Mouse (Mus musculus) forebrain, postnatal 0 days (tissue): ENCODE data around the gene Gm28539. TPM values are rescaled to one million over a fixed set of nuclear protein-coding genes. Genes with fewer than 3 reads are reported as not detected.
A peak's percentile ranks its signal among the peaks of the same experiment; 100 is the strongest.

Experiments used
- ATAC-seq: fragments of 200-750 bp; cut with Nextera tagmentation; 2 replicates; pipeline ENCODE4 v1.8.0; 2017; ENCODE audit warnings: mild to moderate bottlenecking, moderate library complexity
- DNase-seq: peaks from one replicate; pipeline ENCODE4 v3.0.0-alpha.2; 2015
- H3K27ac ChIP-seq: fragments of 300-500 bp; sonication (generic); 2 replicates; pipeline ENCODE4 v1.5.1; 2014; ENCODE audit warnings: low read depth, mild to moderate bottlenecking, antibody characterized with exemption, low read length, moderate library complexity, mixed read lengths
- H3K27me3 ChIP-seq: fragments of 300-500 bp; sonication (generic); 2 replicates; pipeline ENCODE4 v1.6.1; 2014; ENCODE audit warnings: mild to moderate bottlenecking, low read length, mixed read lengths; ENCODE audit not compliant: insufficient read depth
- H3K36me3 ChIP-seq: fragments of 300-500 bp; sonication (generic); 2 replicates; pipeline ENCODE4 v1.6.1; 2014; ENCODE audit warnings: mild to moderate bottlenecking, moderate library complexity; ENCODE audit not compliant: insufficient read depth
- H3K4me1 ChIP-seq: fragments of 300-500 bp; sonication (generic); 2 replicates; pipeline ENCODE4 v1.6.1; 2014; ENCODE audit warnings: antibody characterized with exemption; ENCODE audit not compliant: insufficient read depth
- H3K4me2 ChIP-seq: fragments of 300-500 bp; sonication (generic); 2 replicates; pipeline ENCODE4 v1.6.1; 2014; ENCODE audit warnings: low read depth, mild to moderate bottlenecking, moderate library complexity
- H3K4me3 ChIP-seq: fragments of 300-500 bp; sonication (generic); 2 replicates; pipeline ENCODE4 v1.5.1; 2014; ENCODE audit warnings: low read depth, low read length, mixed read lengths
- H3K9ac ChIP-seq: fragments of 300-500 bp; sonication (generic); 2 replicates; pipeline ENCODE4 v1.6.1; 2014; ENCODE audit warnings: mild to moderate bottlenecking
- H3K9me3 ChIP-seq: fragments of 300-500 bp; sonication (generic); 2 replicates; pipeline ENCODE4 v1.6.1; 2016; ENCODE audit warnings: low read length
- CTCF ChIP-seq: sonication (generic); IDR thresholded peaks from 2 replicates; pipeline ENCODE4 v1.5.1; 2016; ENCODE audit warnings: antibody characterized with exemption, control low read depth, low read depth
- WGBS: fragments of 180-500 bp; shearing (Covaris S2); extraction: QIAGEN DNeasy Blood & Tissue Kit; methylation state at CpG from one replicate; pipeline ENCODE4 v1.1.7; 2014; 5-methylcytosine and 5-hydroxymethylcytosine counted together
- polyA plus RNA-seq: library from polyadenylated mRNA; unstranded; fragments of >200 nt; fragmentation: Nextera tagmentation; extraction: Ambion mirVana; gene quantifications from 2 replicates; pipeline ENCODE4 v1.2.1, GENCODE M21; 2015
- total RNA-seq: library from RNA; depleted of rRNA; stranded (reverse); fragments of >200 nt; gene quantifications from 2 replicates; pipeline ENCODE4 v1.2.3, GENCODE M21; 2014; rRNA removed

Gene Gm28539
- total RNA-seq (not detected in 2 replicates), polyA plus RNA-seq (not detected in 2 replicates)

GRCm38 (mm10) chr16:18836468-18837208 lies at the start of gene Gm28539, which contains the start of gene 2510002D24Rik:
Gene Gm28539, plus strand, starts transcription at chr16:18836584.
Gene 2510002D24Rik, plus strand, starts transcription at chr16:18836578.
- under 1% methylated on average over 46 of the region's 46 CpGs for WGBS
- TF ChIP-seq CTCF, result no peak
- peak; percentile 97 for ATAC-seq

GRCm38 (mm10) chr16:18786652-18787051 lies 49.7 kb upstream of the Gm28539 start:
- no peak overlapping the region for H3K27ac ChIP-seq
- no peak overlapping the region for H3K4me3 ChIP-seq
- no peak overlapping the region for H3K4me2 ChIP-seq
- no peaks in the 10 kb centered on the region for H3K4me1 ChIP-seq
- DNase-seq, result no peak
- WGBS, result 91% methylated on average over 10 of the region's 10 CpGs
- H3K36me3 ChIP-seq, result no peaks in the 10 kb centered on the region
- no peak for ATAC-seq
- no peak for TF ChIP-seq CTCF
- H3K27me3 ChIP-seq, result no peaks in the 10 kb centered on the region
- H3K9ac ChIP-seq, result no peak overlapping the region
- no peaks in the 10 kb centered on the region for H3K9me3 ChIP-seq

More at GRCm38 (mm10) chr16:18836468-18837208, at the start of gene Gm28539, which contains the start of gene 2510002D24Rik:
- peak within 1 kb of the TSS; percentile 46; the same call in 1 of the 2 replicates for H3K27ac ChIP-seq
- peak within 1 kb of the TSS; percentile 59 for H3K4me2 ChIP-seq
- peak within 1 kb of the TSS; percentile 78 for H3K9ac ChIP-seq
- H3K36me3 ChIP-seq, result peaks cover 21% of the 10 kb centered on the region
- peak; percentile 91 for DNase-seq
- no peaks in the 10 kb centered on the region for H3K9me3 ChIP-seq
- H3K4me1 ChIP-seq, result no peaks in the 10 kb centered on the region
- H3K4me3 ChIP-seq, result peak within 1 kb of the TSS; percentile 68
- H3K27me3 ChIP-seq, result no peaks in the 10 kb centered on the region

GRCm38 (mm10) chr16:18788627-18789406 lies 47.6 kb upstream of the Gm28539 start:
- no peak overlapping the region for H3K4me3 ChIP-seq
- H3K27me3 ChIP-seq, result no peaks in the 10 kb centered on the region
- H3K36me3 ChIP-seq, result no peaks in the 10 kb centered on the region
- H3K4me2 ChIP-seq, result no peak overlapping the region
- 92% methylated on average over 10 of the region's 10 CpGs for WGBS
- no peak for ATAC-seq
- DNase-seq, result no peak
- H3K27ac ChIP-seq, result no peak overlapping the region
- no peaks in the 10 kb centered on the region for H3K9me3 ChIP-seq
- H3K9ac ChIP-seq, result no peak overlapping the region
- no peak for TF ChIP-seq CTCF
- no peaks in the 10 kb centered on the region for H3K4me1 ChIP-seq

GRCm38 (mm10) chr16:18795223-18795899 lies 41.0 kb upstream of the Gm28539 start:
- Histone ChIP-seq H3K4me2 (no peak overlapping the region), H3K9ac (no peak overlapping the region), H3K4me1 (no peaks in the 10 kb centered on the region), H3K36me3 (0 out of 2 replicates have a peak, but pooled peaks cover 4% of the 10 kb centered on the region), H3K9me3 (no peaks in the 10 kb centered on the region), H3K27me3 (no peaks in the 10 kb centered on the region), H3K4me3 (no peak overlapping the region), H3K27ac (no peak overlapping the region)
- TF ChIP-seq CTCF, result no peak
- no peak for DNase-seq
- no peak; the same call in 1 of the 2 replicates for ATAC-seq
- WGBS, result 88% methylated on average over 11 of the region's 11 CpGs

- no peak; the same call in 1 of the 2 replicates for ATAC-seq
- Histone ChIP-seq H3K4me1 (no peaks in the 10 kb centered on the region), H3K27ac (no peak overlapping the region), H3K9ac (no peak overlapping the region), H3K27me3 (no peaks in the 10 kb centered on the region), H3K4me2 (no peak overlapping the region), H3K4me3 (no peak overlapping the region), H3K9me3 (no peaks in the 10 kb centered on the region), H3K36me3 (peaks cover 9% of the 10 kb centered on the region; the same call in 1 of the 2 replicates)
- DNase-seq, result no peak
- TF ChIP-seq CTCF, result no peak
- 59% methylated on average over 7 of the region's 7 CpGs for WGBS
These were observed 39.7 kb upstream of the Gm28539 start for GRCm38 (mm10) chr16:18796645-18797044.

GRCm38 (mm10) chr16:18798151-18798550 lies 38.2 kb upstream of the Gm28539 start:
- H3K27me3 ChIP-seq, result no peaks in the 10 kb centered on the region
- ATAC-seq (no peak), DNase-seq (no peak)
- H3K27ac ChIP-seq, result no peak overlapping the region
- no peaks in the 10 kb centered on the region for H3K4me1 ChIP-seq
- no peak overlapping the region for H3K9ac ChIP-seq
- H3K4me2 ChIP-seq, result no peak overlapping the region
- H3K36me3 ChIP-seq, result peaks cover 9% of the 10 kb centered on the region; the same call in 1 of the 2 replicates
- WGBS, result 94% methylated on average over 5 of the region's 5 CpGs
- TF ChIP-seq CTCF, result no peak
- H3K9me3 ChIP-seq, result no peaks in the 10 kb centered on the region
- no peak overlapping the region for H3K4me3 ChIP-seq
